Mouse (Mus musculus): ENCODE data around the gene Reep1. TPM values are rescaled to one million over a fixed set of nuclear protein-coding genes. Genes with fewer than 3 reads are reported as not detected.

The Reep1 gene
- polyA plus RNA-seq, 1 experiment from 2014 or later, result 285 TPM

- Histone ChIP-seq H3K36me3 (peaks cover 41% of the 10 kb centered on the region), H3K4me2 (no peak overlapping the region), H3K9ac (replicated peaks) (no peak overlapping the region), H3K9me3 (replicated peaks) (no peaks in the 10 kb centered on the region), H3K27ac (replicated peaks) (no peak overlapping the region; the same call in 1 of the 2 replicates), H3K4me3 (replicated peaks) (no peak overlapping the region), H3K27me3 (replicated peaks) (no peaks in the 10 kb centered on the region), H3K4me1 (no peaks in the 10 kb centered on the region)
- ATAC-seq (ENCODE audit: low FRiP score), result no peak
- 82% methylated on average over 6 of the region's 6 CpGs for WGBS
Observed at GRCm38 (mm10) chr6:71791771-71792170, 84.4 kb downstream of the Reep1 start.

- H3K9ac ChIP-seq (replicated peaks), result no peak overlapping the region
- peaks cover 39% of the 10 kb centered on the region for H3K36me3 ChIP-seq
- H3K27ac ChIP-seq (replicated peaks), result no peak overlapping the region
- no peak overlapping the region for H3K4me2 ChIP-seq
- H3K4me1 ChIP-seq, result peaks cover 6% of the 10 kb centered on the region
- no peak overlapping the region for H3K4me3 ChIP-seq (replicated peaks)
- no peaks in the 10 kb centered on the region for H3K9me3 ChIP-seq (replicated peaks)
- no peak for ATAC-seq (ENCODE audit: low FRiP score)
- WGBS, result 72% methylated on average over 3 of the region's 3 CpGs
- no peaks in the 10 kb centered on the region for H3K27me3 ChIP-seq (replicated peaks)
Observed at GRCm38 (mm10) chr6:71799391-71799790, 92.0 kb downstream of the Reep1 start.

GRCm38 (mm10) chr6:71801011-71801713 lies 93.8 kb downstream of the Reep1 start:
- no peak overlapping the region for H3K9ac ChIP-seq (replicated peaks)
- WGBS, result 64% methylated on average over 7 of the region's 7 CpGs

GRCm38 (mm10) chr6:71801714-71802094 lies 94.3 kb downstream of the Reep1 start:
- H3K4me3 ChIP-seq (replicated peaks), result no peak overlapping the region
- no peaks in the 10 kb centered on the region for H3K9me3 ChIP-seq (replicated peaks)
- H3K27me3 ChIP-seq (replicated peaks), result no peaks in the 10 kb centered on the region
- H3K36me3 ChIP-seq, result peaks cover 34% of the 10 kb centered on the region
- H3K4me1 ChIP-seq, result peaks cover 6% of the 10 kb centered on the region
- no peak overlapping the region for H3K4me2 ChIP-seq
- 65% methylated on average over 10 of the region's 10 CpGs for WGBS
- H3K27ac ChIP-seq (replicated peaks), result no peak overlapping the region
- H3K9ac ChIP-seq (replicated peaks), result no peak overlapping the region
- ATAC-seq (ENCODE audit: low FRiP score), result no peak

More at GRCm38 (mm10) chr6:71801011-71801713, 93.8 kb downstream of the Reep1 start:
- H3K4me2 ChIP-seq, result no peak overlapping the region
- ATAC-seq (ENCODE audit: low FRiP score), result no peak
- no peak overlapping the region for H3K27ac ChIP-seq (replicated peaks)
- no peaks in the 10 kb centered on the region for H3K27me3 ChIP-seq (replicated peaks)
- H3K4me1 ChIP-seq, result peaks cover 6% of the 10 kb centered on the region
- no peak overlapping the region for H3K4me3 ChIP-seq (replicated peaks)
- H3K36me3 ChIP-seq, result peaks cover 37% of the 10 kb centered on the region
- H3K9me3 ChIP-seq (replicated peaks), result no peaks in the 10 kb centered on the region

- H3K4me2 ChIP-seq, result no peak overlapping the region
- H3K27me3 ChIP-seq (replicated peaks), result no peaks in the 10 kb centered on the region
- ATAC-seq (ENCODE audit: low FRiP score), result peak; percentile 15
- no peaks in the 10 kb centered on the region for H3K9me3 ChIP-seq (replicated peaks)
- peaks cover 41% of the 10 kb centered on the region for H3K36me3 ChIP-seq
- H3K4me3 ChIP-seq (replicated peaks), result no peak overlapping the region
- WGBS, result 87% methylated on average over 1 of the region's 1 CpGs
- H3K9ac ChIP-seq (replicated peaks), result no peak overlapping the region
- peak overlapping the region; percentile 34 for H3K27ac ChIP-seq (replicated peaks)
- H3K4me1 ChIP-seq, result peaks cover 6% of the 10 kb centered on the region
Observed at GRCm38 (mm10) chr6:71803609-71804008, 96.2 kb downstream of the Reep1 start.

GRCm38 (mm10) chr6:71804061-71804829 lies 96.9 kb downstream of the Reep1 start:
- Histone ChIP-seq H3K27ac (replicated peaks) (peak overlapping the region; percentile 34; the same call in 1 of the 2 replicates), H3K36me3 (peaks cover 42% of the 10 kb centered on the region), H3K4me3 (replicated peaks) (no peak overlapping the region), H3K9me3 (replicated peaks) (no peaks in the 10 kb centered on the region), H3K4me1 (peaks cover 6% of the 10 kb centered on the region), H3K27me3 (replicated peaks) (no peaks in the 10 kb centered on the region), H3K4me2 (no peak overlapping the region), H3K9ac (replicated peaks) (no peak overlapping the region)
- ATAC-seq (ENCODE audit: low FRiP score), result peak; percentile 89
- 26% methylated on average over 12 of the region's 12 CpGs for WGBS

- no peak for ATAC-seq (ENCODE audit: low FRiP score)
- Histone ChIP-seq H3K4me1 (peaks cover 6% of the 10 kb centered on the region), H3K4me2 (no peak overlapping the region), H3K4me3 (replicated peaks) (no peak overlapping the region), H3K27me3 (replicated peaks) (no peaks in the 10 kb centered on the region), H3K9ac (replicated peaks) (no peak overlapping the region), H3K9me3 (replicated peaks) (no peaks in the 10 kb centered on the region), H3K27ac (replicated peaks) (no peak overlapping the region), H3K36me3 (peaks cover 56% of the 10 kb centered on the region)
- 59% methylated on average over 1 of the region's 1 CpGs for WGBS
Observed at GRCm38 (mm10) chr6:71806713-71807112, 99.4 kb downstream of the Reep1 start.

GRCm38 (mm10) chr6:71809890-71810289 lies 102.5 kb downstream of the Reep1 start:
- H3K4me1 ChIP-seq, result no peaks in the 10 kb centered on the region
- WGBS, result 89% methylated on average over 9 of the region's 9 CpGs
- H3K9ac ChIP-seq (replicated peaks), result no peak overlapping the region
- no peak for ATAC-seq (ENCODE audit: low FRiP score)
- peaks cover 64% of the 10 kb centered on the region for H3K36me3 ChIP-seq
- no peak overlapping the region for H3K27ac ChIP-seq (replicated peaks)
- no peak overlapping the region for H3K4me2 ChIP-seq
- H3K9me3 ChIP-seq (replicated peaks), result no peaks in the 10 kb centered on the region
- no peaks in the 10 kb centered on the region for H3K27me3 ChIP-seq (replicated peaks)
- no peak overlapping the region for H3K4me3 ChIP-seq (replicated peaks)

GRCm38 (mm10) chr6:71812820-71813219 lies 105.5 kb downstream of the Reep1 start:
- Histone ChIP-seq H3K27ac (replicated peaks) (no peak overlapping the region), H3K9ac (replicated peaks) (no peak overlapping the region), H3K4me3 (replicated peaks) (no peak overlapping the region), H3K4me1 (no peaks in the 10 kb centered on the region), H3K27me3 (replicated peaks) (no peaks in the 10 kb centered on the region), H3K4me2 (no peak overlapping the region), H3K36me3 (peaks cover 69% of the 10 kb centered on the region), H3K9me3 (replicated peaks) (no peaks in the 10 kb centered on the region)
- no peak for ATAC-seq (ENCODE audit: low FRiP score)
- WGBS, result 94% methylated on average over 2 of the region's 2 CpGs

GRCm38 (mm10) chr6:71819764-71820292 lies 112.5 kb downstream of the Reep1 start:
- 90% methylated on average over 5 of the region's 5 CpGs for WGBS
- ATAC-seq (ENCODE audit: low FRiP score), result no peak
- Histone ChIP-seq H3K9ac (replicated peaks) (no peak overlapping the region), H3K4me1 (peaks cover 14% of the 10 kb centered on the region), H3K27me3 (replicated peaks) (no peaks in the 10 kb centered on the region), H3K4me2 (no peak overlapping the region), H3K27ac (replicated peaks) (no peak overlapping the region), H3K9me3 (replicated peaks) (no peaks in the 10 kb centered on the region), H3K36me3 (peaks cover 33% of the 10 kb centered on the region), H3K4me3 (replicated peaks) (no peak overlapping the region)

GRCm38 (mm10) chr6:71823085-71823484 lies 115.7 kb downstream of the Reep1 start:
- peak; percentile 35 for ATAC-seq (ENCODE audit: low FRiP score)
- Histone ChIP-seq H3K27me3 (replicated peaks) (no peaks in the 10 kb centered on the region; the same call in 1 of the 2 replicates), H3K4me2 (peak overlapping the region; percentile 78), H3K36me3 (peaks cover 5% of the 10 kb centered on the region), H3K9me3 (replicated peaks) (no peaks in the 10 kb centered on the region), H3K9ac (replicated peaks) (peak overlapping the region; percentile 49), H3K4me3 (replicated peaks) (peak overlapping the region; percentile 64), H3K4me1 (peaks cover 14% of the 10 kb centered on the region), H3K27ac (replicated peaks) (no peak overlapping the region)
- WGBS, result 2% methylated on average over 7 of the region's 7 CpGs

Data from neural tube, embryonic 15.5 days (tissue).